Mouse (Mus musculus) heart, postnatal 25 days (tissue): ENCODE data around the gene Neurog2. TPM values are rescaled to one million over a fixed set of nuclear protein-coding genes. Genes with fewer than 3 reads are reported as not detected.

Source experiments
- DNase-seq: peaks from one replicate; pipeline ENCODE4 v3.0.0; 2022; ENCODE audit warnings: low spot score
- intact Hi-C: fragments of 180-260 bp; cut with DNase I; formaldehyde crosslinking; loops from one replicate; pipeline ENCODE4 v1.15.1; 2025
- total RNA-seq, 2 experiments: library from RNA; stranded (reverse); gene quantifications; 2 replicates each; pipeline ENCODE4 v1.2.3; 2021

Gene Neurog2
- total RNA-seq, 2 experiments from 2014 or later, result not detected

DNA sequence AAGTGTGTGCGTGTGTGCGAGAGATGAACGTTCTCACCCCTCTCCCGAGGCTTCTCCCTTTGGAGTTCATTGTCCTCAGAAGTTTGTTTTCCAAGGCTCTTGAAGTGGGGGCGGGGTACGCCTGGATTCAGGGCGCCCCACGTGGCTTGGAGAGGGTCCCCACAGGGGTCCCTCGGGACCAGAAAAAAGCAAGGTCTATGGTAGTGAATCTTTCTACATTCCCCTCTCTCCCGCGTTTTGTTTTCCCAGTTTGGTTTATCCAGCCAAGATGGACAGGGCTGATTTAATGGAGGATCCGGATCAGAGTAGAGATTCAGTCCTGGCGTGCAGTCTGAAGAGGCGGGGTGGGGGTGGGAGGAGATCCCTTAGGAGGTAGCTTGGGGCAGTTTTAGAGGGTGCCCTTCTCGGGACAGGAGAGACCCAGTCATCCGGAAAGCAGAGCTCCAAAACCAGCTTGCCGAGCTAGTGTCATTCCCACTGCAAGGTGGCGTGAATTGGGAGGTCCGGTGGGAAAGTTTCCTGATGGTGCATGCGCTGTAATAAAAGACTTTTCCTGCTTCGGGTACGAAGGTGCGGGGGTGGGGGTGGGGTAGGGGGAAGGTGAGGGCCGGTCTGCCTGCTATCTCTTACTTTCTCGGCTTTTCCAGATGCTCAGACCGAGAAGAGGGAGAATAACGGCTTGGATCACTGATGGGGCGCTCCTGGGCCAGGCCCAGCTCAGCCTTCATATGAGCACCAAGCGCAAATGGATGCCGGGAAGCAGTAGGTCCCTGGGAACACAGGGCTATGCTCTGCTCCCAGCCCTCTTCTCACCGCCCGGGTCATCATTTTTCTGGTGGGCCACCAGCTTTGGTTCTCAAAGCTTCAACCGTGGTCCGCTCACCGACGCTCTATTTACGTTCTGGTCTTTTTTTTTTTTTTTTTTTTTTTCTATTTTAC is 8.1 kb downstream of the Neurog2 start:
- no peak for DNase-seq
- intact Hi-C loops, result no loop called here

DNA sequence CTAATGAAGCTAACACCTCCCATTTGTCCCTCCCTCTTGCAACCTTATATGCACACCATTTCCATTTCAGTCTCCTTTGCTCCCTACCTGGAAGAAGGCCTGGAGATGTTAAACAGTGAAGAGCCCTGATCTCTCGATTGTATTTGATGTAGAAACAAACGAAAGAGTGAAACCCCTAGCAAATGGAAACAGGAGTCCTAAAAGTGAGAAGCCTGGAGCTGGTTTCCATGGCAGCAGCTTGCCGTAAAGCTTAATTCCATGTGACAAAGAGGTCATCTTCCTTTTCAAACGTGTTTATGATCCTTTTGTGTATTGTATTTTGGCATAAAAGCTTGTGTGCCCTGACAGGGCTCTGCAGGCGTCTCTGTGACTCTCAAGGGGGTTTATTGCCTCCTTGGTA is 9.3 kb downstream of the Neurog2 start:
- no peak for DNase-seq
- intact Hi-C loops, result no loop called here

DNA sequence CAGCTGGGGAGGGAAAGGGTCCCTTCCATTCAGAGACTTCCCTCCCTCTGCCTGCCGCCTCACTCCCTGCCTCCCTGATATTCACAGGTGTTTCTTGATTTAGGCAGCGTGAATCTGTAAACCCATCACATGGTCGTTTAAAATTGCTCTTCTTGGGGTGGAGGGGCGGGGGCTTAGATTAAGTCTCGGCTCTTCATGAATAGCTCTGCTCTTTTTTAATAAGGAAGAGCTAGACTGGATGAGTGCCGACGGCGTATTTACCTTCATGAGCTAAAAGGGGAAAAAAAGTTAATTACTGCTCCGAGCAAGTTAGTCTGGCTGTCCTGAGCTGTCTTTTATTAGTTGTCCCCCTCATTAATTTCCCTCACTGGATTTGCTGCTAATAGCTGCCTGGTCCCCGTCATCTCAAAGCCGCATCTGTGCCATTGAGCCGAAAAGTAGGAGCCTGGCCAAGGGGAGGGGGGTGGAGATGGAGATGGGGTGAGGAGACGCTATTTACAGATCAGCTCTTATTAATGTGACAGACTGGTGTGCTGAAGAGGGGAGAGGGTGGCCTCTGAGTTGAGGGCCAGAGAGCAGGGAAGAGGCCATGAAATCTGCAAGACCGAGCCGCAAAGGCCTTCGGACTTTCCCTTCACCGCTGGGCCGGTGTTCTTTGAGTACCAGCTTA is 13.4 kb downstream of the Neurog2 start:
- intact Hi-C loops, result no loop called here
- DNase-seq, result no peak

- intact Hi-C loops, result no loop called here
- DNase-seq, result no peak
Observed at GRCm38 (mm10) chr3:127651742-127652653, 19.1 kb downstream of the Neurog2 start.

GRCm38 (mm10) chr3:127660712-127661111 is 27.8 kb downstream of the Neurog2 start:
- intact Hi-C loops, result no loop called here
- DNase-seq, result no peak

GRCm38 (mm10) chr3:127661646-127662531 is 29.0 kb downstream of the Neurog2 start:
- intact Hi-C loops, result no loop called here

GRCm38 (mm10) chr3:127679703-127680102 is 46.8 kb downstream of the Neurog2 start:
- intact Hi-C loops, result no loop called here
- DNase-seq, result no peak

More at GRCm38 (mm10) chr3:127661646-127662531, 29.0 kb downstream of the Neurog2 start:
- no peak for DNase-seq

Other genes with a start within 250 kb of the Neurog2 start
- 100 to 1,000 TPM; 299 to 338 TPM for gene Ank2, start 133.8 kb upstream of the Neurog2 start, total RNA-seq
- 10 to 100 TPM; 20.5 to 22.7 TPM for gene Larp7, start 79.8 kb upstream of the Neurog2 start, total RNA-seq
- gene Zgrf1, start 79.6 kb upstream of the Neurog2 start, total RNA-seq, result under 1 TPM; 0.73 to 0.78 TPM
- gene Alpk1, start 147.4 kb downstream of the Neurog2 start, total RNA-seq, result 1 to 10 TPM; 2.4 to 3.9 TPM
- 1 to 10 TPM; 2.0 to 2.2 TPM for gene Tifa, start 156.7 kb downstream of the Neurog2 start, total RNA-seq
- gene Ap1ar, start 204.4 kb downstream of the Neurog2 start, total RNA-seq, result 10 to 100 TPM; 15.5 to 16.7 TPM